Mouse (Mus musculus): ENCODE data around the gene Dmd.

DNA sequence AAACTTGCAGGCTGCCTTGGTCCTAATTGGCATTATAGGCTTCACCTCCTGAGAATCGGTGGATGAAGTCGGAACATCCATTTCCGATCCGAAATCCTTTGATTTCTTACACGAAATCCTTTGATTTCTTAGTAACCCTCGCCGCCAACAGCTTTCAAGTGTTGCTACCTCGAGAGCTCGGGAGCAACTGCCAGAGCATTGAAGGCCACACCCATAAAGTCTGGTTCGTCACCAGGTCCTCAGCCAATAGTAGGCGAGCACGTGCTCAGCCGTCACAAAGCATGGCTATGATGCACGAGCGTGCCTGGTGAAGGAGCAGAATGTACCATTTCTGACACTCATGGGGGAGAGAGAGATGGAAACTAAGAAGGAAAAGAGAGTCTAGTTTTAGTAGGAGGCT, 538.9 kb downstream of the Dmd start, which contains the start of gene Tsga8:
- TF ChIP-seq POLR2A (IDR thresholded peaks at IDR 0.05; ENCODE audit: insufficient read depth, low read depth, low read length) (no peak), CTCF (IDR thresholded peaks at IDR 0.05) (no peak), EP300 (IDR thresholded peaks at IDR 0.05; ENCODE audit: insufficient read depth, low read depth, low read length) (no peak)
